Mouse (Mus musculus): Measurements from ENCODE around the gene Rnf182. TPM values are rescaled to one million over a fixed set of nuclear protein-coding genes. Genes with fewer than 3 reads are reported as not detected.

Gene Rnf182
- polyA plus RNA-seq, 1 experiment from 2014 or later: 1.7 TPM

GRCm38 (mm10) chr13:43582961-43583360, 32.5 kb upstream of the Rnf182 start:
- no peak overlapping the region for H3K4me3 ChIP-seq (ENCODE audit: low read length)

GRCm38 (mm10) chr13:43583504-43583903, 32.0 kb upstream of the Rnf182 start:
- WGBS: 64% methylated on average over 8 of the region's 8 CpGs
- ATAC-seq (replicated peaks; ENCODE audit: extremely low read depth, insufficient read depth, low FRiP score): no peak

More at GRCm38 (mm10) chr13:43582961-43583360, 32.5 kb upstream of the Rnf182 start:
- H3K4me1 ChIP-seq (ENCODE audit: control insufficient read depth, insufficient read depth, low read length): peaks cover 1% of the 10 kb centered on the region
- no peak overlapping the region for H3K9ac ChIP-seq (ENCODE audit: low read length)
- 43% methylated on average over 16 of the region's 16 CpGs for WGBS
- ATAC-seq (replicated peaks; ENCODE audit: extremely low read depth, insufficient read depth, low FRiP score): no peak
- no peak overlapping the region for H3K27ac ChIP-seq (ENCODE audit: low read length)
- no peaks in the 10 kb centered on the region; the same call in 1 of the 2 replicates for H3K27me3 ChIP-seq (ENCODE audit: control insufficient read depth, insufficient read depth, low read length)
- H3K36me3 ChIP-seq (ENCODE audit: control insufficient read depth, insufficient read depth): no peaks in the 10 kb centered on the region
- peaks cover 4% of the 10 kb centered on the region for H3K9me3 ChIP-seq (replicated peaks; ENCODE audit: control insufficient read depth, low read length)
- H3K4me2 ChIP-seq (ENCODE audit: low read depth, low read length): no peak overlapping the region

GRCm38 (mm10) chr13:43585335-43585734, 30.2 kb upstream of the Rnf182 start:
- H3K36me3 ChIP-seq (ENCODE audit: control insufficient read depth, insufficient read depth): no peaks in the 10 kb centered on the region
- H3K4me3 ChIP-seq (ENCODE audit: low read length): no peak overlapping the region
- no peak for ATAC-seq (replicated peaks; ENCODE audit: extremely low read depth, insufficient read depth, low FRiP score)

More at GRCm38 (mm10) chr13:43583504-43583903, 32.0 kb upstream of the Rnf182 start:
- H3K27ac ChIP-seq (ENCODE audit: low read length): no peak overlapping the region
- no peaks in the 10 kb centered on the region; the same call in 1 of the 2 replicates for H3K27me3 ChIP-seq (ENCODE audit: control insufficient read depth, insufficient read depth, low read length)
- no peak overlapping the region for H3K9ac ChIP-seq (ENCODE audit: low read length)
- H3K36me3 ChIP-seq (ENCODE audit: control insufficient read depth, insufficient read depth): no peaks in the 10 kb centered on the region
- no peak overlapping the region for H3K4me3 ChIP-seq (ENCODE audit: low read length)
- H3K4me2 ChIP-seq (ENCODE audit: low read depth, low read length): no peak overlapping the region
- H3K4me1 ChIP-seq (ENCODE audit: control insufficient read depth, insufficient read depth, low read length): peaks cover 6% of the 10 kb centered on the region
- peaks cover 4% of the 10 kb centered on the region for H3K9me3 ChIP-seq (replicated peaks; ENCODE audit: control insufficient read depth, low read length)

GRCm38 (mm10) chr13:43586966-43587365, 28.5 kb upstream of the Rnf182 start:
- WGBS: 79% methylated on average over 3 of the region's 3 CpGs
- Histone ChIP-seq H3K4me3 (ENCODE audit: low read length) (no peak overlapping the region), H3K9me3 (replicated peaks; ENCODE audit: control insufficient read depth, low read length) (peaks cover 4% of the 10 kb centered on the region), H3K27me3 (ENCODE audit: control insufficient read depth, insufficient read depth, low read length) (peaks cover 3% of the 10 kb centered on the region; the same call in 1 of the 2 replicates), H3K4me2 (ENCODE audit: low read depth, low read length) (no peak overlapping the region), H3K9ac (ENCODE audit: low read length) (no peak overlapping the region), H3K36me3 (ENCODE audit: control insufficient read depth, insufficient read depth) (no peaks in the 10 kb centered on the region), H3K27ac (ENCODE audit: low read length) (no peak overlapping the region), H3K4me1 (ENCODE audit: control insufficient read depth, insufficient read depth, low read length) (peaks cover 6% of the 10 kb centered on the region)
- ATAC-seq (replicated peaks; ENCODE audit: extremely low read depth, insufficient read depth, low FRiP score): no peak

More at GRCm38 (mm10) chr13:43585335-43585734, 30.2 kb upstream of the Rnf182 start:
- WGBS: 74% methylated on average over 2 of the region's 2 CpGs
- Histone ChIP-seq H3K27ac (ENCODE audit: low read length) (no peak overlapping the region), H3K9ac (ENCODE audit: low read length) (no peak overlapping the region), H3K27me3 (ENCODE audit: control insufficient read depth, insufficient read depth, low read length) (no peaks in the 10 kb centered on the region; the same call in 1 of the 2 replicates), H3K4me1 (ENCODE audit: control insufficient read depth, insufficient read depth, low read length) (peaks cover 6% of the 10 kb centered on the region), H3K9me3 (replicated peaks; ENCODE audit: control insufficient read depth, low read length) (peaks cover 4% of the 10 kb centered on the region), H3K4me2 (ENCODE audit: low read depth, low read length) (no peak overlapping the region)

GRCm38 (mm10) chr13:43587844-43588840, 27.4 kb upstream of the Rnf182 start:
- 0 out of 2 replicates have a peak, but pooled peaks have one; percentile 23 for ATAC-seq (replicated peaks; ENCODE audit: extremely low read depth, insufficient read depth, low FRiP score)
- Histone ChIP-seq H3K4me1 (ENCODE audit: control insufficient read depth, insufficient read depth, low read length) (peaks cover 8% of the 10 kb centered on the region), H3K27ac (ENCODE audit: low read length) (no peak overlapping the region; the same call in 1 of the 2 replicates), H3K9me3 (replicated peaks; ENCODE audit: control insufficient read depth, low read length) (peaks cover 4% of the 10 kb centered on the region), H3K27me3 (ENCODE audit: control insufficient read depth, insufficient read depth, low read length) (0 out of 2 replicates have a peak, but pooled peaks cover 3% of the 10 kb centered on the region), H3K36me3 (ENCODE audit: control insufficient read depth, insufficient read depth) (no peaks in the 10 kb centered on the region), H3K9ac (ENCODE audit: low read length) (no peak overlapping the region), H3K4me2 (ENCODE audit: low read depth, low read length) (no peak overlapping the region), H3K4me3 (ENCODE audit: low read length) (no peak overlapping the region)
- WGBS: 77% methylated on average over 14 of the region's 14 CpGs

- Histone ChIP-seq H3K9ac (ENCODE audit: low read length) (peak overlapping the region; percentile 53), H3K9me3 (replicated peaks; ENCODE audit: control insufficient read depth, low read length) (no peaks in the 10 kb centered on the region), H3K27me3 (ENCODE audit: control insufficient read depth, insufficient read depth, low read length) (0 out of 2 replicates have a peak, but pooled peaks cover 3% of the 10 kb centered on the region), H3K4me2 (ENCODE audit: low read depth, low read length) (peak overlapping the region; percentile 48), H3K4me3 (ENCODE audit: low read length) (peak overlapping the region; percentile 17; the same call in 1 of the 2 replicates), H3K27ac (ENCODE audit: low read length) (no peak overlapping the region), H3K36me3 (ENCODE audit: control insufficient read depth, insufficient read depth) (no peaks in the 10 kb centered on the region), H3K4me1 (ENCODE audit: control insufficient read depth, insufficient read depth, low read length) (peaks cover 8% of the 10 kb centered on the region)
- 60% methylated on average over 28 of the region's 28 CpGs for WGBS
- no peak; the same call in 1 of the 2 replicates for ATAC-seq (replicated peaks; ENCODE audit: extremely low read depth, insufficient read depth, low FRiP score)
These were observed 23.5 kb upstream of the Rnf182 start for GRCm38 (mm10) chr13:43591828-43592680.

- Histone ChIP-seq H3K36me3 (ENCODE audit: control insufficient read depth, insufficient read depth) (no peaks in the 10 kb centered on the region), H3K9me3 (replicated peaks; ENCODE audit: control insufficient read depth, low read length) (no peaks in the 10 kb centered on the region), H3K27ac (ENCODE audit: low read length) (no peak overlapping the region), H3K9ac (ENCODE audit: low read length) (peak overlapping the region; percentile 53), H3K27me3 (ENCODE audit: control insufficient read depth, insufficient read depth, low read length) (0 out of 2 replicates have a peak, but pooled peaks cover 3% of the 10 kb centered on the region), H3K4me2 (ENCODE audit: low read depth, low read length) (peak overlapping the region; percentile 48), H3K4me1 (ENCODE audit: control insufficient read depth, insufficient read depth, low read length) (peaks cover 8% of the 10 kb centered on the region), H3K4me3 (ENCODE audit: low read length) (peak overlapping the region; percentile 17; the same call in 1 of the 2 replicates)
- 42% methylated on average over 8 of the region's 8 CpGs for WGBS
- ATAC-seq (replicated peaks; ENCODE audit: extremely low read depth, insufficient read depth, low FRiP score): no peak
These were observed 22.8 kb upstream of the Rnf182 start for GRCm38 (mm10) chr13:43592681-43593068.

- 61% methylated on average over 4 of the region's 4 CpGs for WGBS
- Histone ChIP-seq H3K4me2 (ENCODE audit: low read depth, low read length) (no peak overlapping the region), H3K27ac (ENCODE audit: low read length) (no peak overlapping the region), H3K36me3 (ENCODE audit: control insufficient read depth, insufficient read depth) (no peaks in the 10 kb centered on the region), H3K27me3 (ENCODE audit: control insufficient read depth, insufficient read depth, low read length) (0 out of 2 replicates have a peak, but pooled peaks cover 3% of the 10 kb centered on the region), H3K9me3 (replicated peaks; ENCODE audit: control insufficient read depth, low read length) (no peaks in the 10 kb centered on the region), H3K4me1 (ENCODE audit: control insufficient read depth, insufficient read depth, low read length) (peaks cover 2% of the 10 kb centered on the region; the same call in 1 of the 2 replicates), H3K9ac (ENCODE audit: low read length) (no peak overlapping the region), H3K4me3 (ENCODE audit: low read length) (no peak overlapping the region)
- no peak for ATAC-seq (replicated peaks; ENCODE audit: extremely low read depth, insufficient read depth, low FRiP score)
These were observed 19.6 kb upstream of the Rnf182 start for GRCm38 (mm10) chr13:43595896-43596295.
